Mouse (Mus musculus): ENCODE data around the gene Olfr1265. TPM values are rescaled to one million over a fixed set of nuclear protein-coding genes. Genes with fewer than 3 reads are reported as not detected.

Olfr1265 gene
- not detected for total RNA-seq (2021)

DNA sequence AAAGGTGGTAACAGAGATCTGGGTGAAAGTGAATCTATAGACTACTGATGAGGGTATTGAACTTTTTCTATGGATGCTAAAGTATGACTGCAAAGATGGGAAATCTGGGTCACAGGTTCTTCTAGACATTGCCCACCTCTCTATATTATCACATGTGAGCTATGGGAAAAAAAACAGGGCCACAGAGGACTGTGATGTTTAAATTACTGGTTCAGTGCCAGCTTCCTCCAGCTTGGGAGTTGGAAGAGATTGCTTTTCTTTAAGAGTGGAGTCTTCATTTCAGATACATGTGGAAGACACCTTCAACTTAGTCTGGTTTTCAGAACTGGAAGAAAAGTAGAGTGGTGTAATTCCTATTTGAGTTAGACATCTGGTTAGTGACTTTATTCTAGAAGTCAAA lies at the start of gene Olfr1265:
TSS of gene Olfr1265 (plus strand) at position 301 of the 400 bp plus-strand sequence.
- no peak for DNase-seq (ENCODE audit: low spot score in 2 of 2)
- intact Hi-C loops (cut with DNase I): no loop called here

DNA sequence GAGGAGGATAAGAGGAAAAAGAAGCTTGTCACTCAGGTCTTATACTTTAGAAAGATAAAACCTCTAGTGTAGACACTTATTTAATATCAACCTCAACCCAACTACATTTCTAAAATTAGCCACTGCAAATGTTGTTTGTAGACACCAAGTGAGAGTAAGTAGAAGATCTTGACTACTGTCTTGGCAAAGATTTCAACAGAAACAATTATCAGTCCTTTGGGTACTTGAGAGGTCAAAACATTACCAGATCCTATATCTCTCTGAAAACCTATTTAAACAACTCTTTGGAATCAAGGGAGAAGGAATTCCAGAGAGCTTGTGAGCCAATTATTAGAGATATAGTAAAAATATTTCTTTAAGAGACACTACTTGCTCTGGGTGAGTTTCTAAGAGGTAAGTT lies 44.2 kb upstream of the Olfr1265 start, which contains the start of gene Olfr1261:
TSS of gene Olfr1261 (plus strand) at position 301 of the 400 bp plus-strand sequence.
- intact Hi-C loops (cut with DNase I): no loop called here

DNA sequence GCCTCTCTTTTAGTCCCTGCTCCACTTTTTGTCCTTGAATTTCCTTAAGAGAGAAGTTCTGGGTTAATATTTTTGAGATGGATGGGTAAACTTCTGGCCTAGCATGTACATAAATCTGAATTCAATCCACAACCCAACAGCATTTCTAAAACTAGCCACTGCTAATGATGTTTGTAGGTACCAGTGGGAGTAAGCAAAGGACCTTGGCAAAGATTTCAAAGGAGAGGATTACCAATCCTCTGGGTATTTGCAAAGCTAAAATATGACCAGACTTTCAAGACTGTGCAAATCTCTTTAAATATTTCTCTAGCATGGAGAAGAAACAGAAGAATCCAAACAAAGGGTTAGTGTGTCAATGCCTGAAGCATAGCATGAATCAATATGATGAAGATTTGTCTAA lies 35.3 kb upstream of the Olfr1265 start, which contains the start of gene Olfr1262:
TSS of gene Olfr1262 (plus strand) at position 301 of the 400 bp plus-strand sequence.
- intact Hi-C loops (cut with DNase I): no loop called here
- no peak for DNase-seq (ENCODE audit: low spot score in 2 of 2)

More for the DNA sequence above, 44.2 kb upstream of the Olfr1265 start, which contains the start of gene Olfr1261:
- no peak for DNase-seq (ENCODE audit: low spot score in 2 of 2)

DNA sequence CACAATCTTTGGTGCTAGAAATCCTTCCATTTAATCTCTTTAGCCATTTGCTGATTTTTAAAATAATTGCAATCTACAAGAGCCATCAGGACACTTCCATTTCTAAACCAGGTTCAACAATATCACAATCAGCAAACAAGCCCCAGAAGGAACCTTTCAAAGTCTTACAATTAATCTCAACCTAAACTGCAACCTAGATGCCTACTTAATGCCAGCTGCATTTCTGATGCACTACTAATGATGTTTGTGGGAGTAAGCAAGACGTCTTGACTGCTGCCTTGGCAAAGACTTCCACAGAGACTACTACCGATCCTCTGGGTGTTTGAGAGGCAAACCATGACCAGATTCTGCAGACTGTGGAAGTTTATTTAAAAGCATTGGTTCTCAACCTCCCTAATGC lies 23.3 kb upstream of the Olfr1265 start, which contains the start of gene Olfr1263:
TSS of gene Olfr1263 (plus strand) at position 301 of the 400 bp plus-strand sequence.
- DNase-seq (ENCODE audit: low spot score in 2 of 2): no peak
- intact Hi-C loops (cut with DNase I): no loop called here

DNA sequence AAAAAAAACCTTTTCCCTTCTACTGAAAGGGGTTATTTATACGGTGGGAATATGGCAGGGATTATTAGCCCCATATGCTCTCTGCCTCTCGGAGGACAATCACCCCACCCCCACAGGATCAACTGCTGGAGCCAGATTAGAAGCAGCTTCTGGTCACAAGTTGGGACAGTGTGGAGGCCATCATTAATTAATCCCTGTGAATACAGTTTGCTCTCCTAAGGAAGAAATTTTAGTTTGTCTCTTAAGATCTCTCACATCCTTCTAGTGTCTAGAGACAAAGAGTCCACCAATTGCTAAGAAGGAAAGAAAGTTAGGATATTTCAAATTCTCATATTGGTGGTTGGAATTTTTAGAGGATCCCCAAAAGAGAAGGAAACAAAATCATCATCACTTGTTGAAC lies 9.7 kb upstream of the Olfr1265 start, which contains the start of gene Olfr1264:
TSS of gene Olfr1264 (minus strand) at position 101 of the 400 bp plus-strand sequence.
- DNase-seq (ENCODE audit: low spot score in 2 of 2): no peak
- intact Hi-C loops (cut with DNase I): no loop called here

DNA sequence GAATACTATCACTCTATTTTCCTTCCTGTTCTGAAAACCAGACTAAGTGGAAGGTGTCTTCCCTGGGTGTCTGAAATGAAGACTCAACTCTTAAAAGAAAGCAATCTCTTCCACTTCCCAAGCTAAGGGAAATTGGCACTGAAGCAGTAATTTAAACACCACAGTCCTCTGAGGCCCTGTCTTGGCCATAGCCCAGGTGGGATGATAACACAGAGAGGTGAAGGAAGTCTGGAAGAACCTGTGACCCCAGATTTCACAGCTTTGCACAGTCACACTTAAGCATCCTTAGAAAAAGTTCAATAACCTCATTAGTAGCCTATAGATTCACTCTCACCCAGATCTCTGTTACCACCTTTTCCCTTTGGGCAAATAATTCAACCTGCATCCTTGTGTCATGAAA lies 28.4 kb downstream of the Olfr1265 start, which contains the start of gene Olfr140:
TSS of gene Olfr140 (minus strand) at position 101 of the 400 bp plus-strand sequence.
- no peak for DNase-seq (ENCODE audit: low spot score in 2 of 2)
- intact Hi-C loops (cut with DNase I): no loop called here

DNA sequence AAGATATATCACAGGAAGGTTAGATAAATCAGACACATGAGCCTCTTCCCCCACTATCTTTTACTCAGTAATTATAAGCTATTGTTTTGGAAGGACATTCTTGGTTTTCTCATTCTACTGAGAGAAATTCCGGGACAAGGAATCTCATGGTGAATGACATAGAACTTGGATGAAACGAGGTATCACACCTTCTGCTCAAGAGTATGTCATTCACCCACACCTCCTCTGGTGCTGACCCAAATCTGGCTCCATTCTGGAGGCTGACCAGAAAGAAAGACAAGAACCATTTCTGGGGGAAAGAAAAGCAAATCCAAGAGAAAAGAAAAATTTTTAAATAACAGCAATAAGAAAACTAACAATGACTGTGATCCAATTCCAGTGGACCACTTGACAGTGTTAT lies 34.9 kb downstream of the Olfr1265 start:
- no peak for DNase-seq (ENCODE audit: low spot score in 2 of 2)
- intact Hi-C loops (cut with DNase I): no loop called here

Other genes starting within 250 kb of the Olfr1265 start
- not detected for gene Olfr1254, start 241.7 kb upstream of the Olfr1265 start, total RNA-seq (2021)
- gene Olfr1255, start 223.3 kb upstream of the Olfr1265 start, total RNA-seq (2021): not detected
- not detected for gene Olfr1256, start 193.8 kb upstream of the Olfr1265 start, total RNA-seq (2021)
- not detected for gene Olfr48, start 187.1 kb upstream of the Olfr1265 start, total RNA-seq (2021)
- not detected for gene Olfr1257, start 156.9 kb upstream of the Olfr1265 start, total RNA-seq (2021)
- gene Olfr1258, start 108.0 kb upstream of the Olfr1265 start, total RNA-seq (2021): not detected
- gene Olfr1259, start 86.7 kb upstream of the Olfr1265 start, total RNA-seq (2021): not detected
- not detected for gene Olfr1260, start 61.0 kb upstream of the Olfr1265 start, total RNA-seq (2021)
- gene Olfr1261, start 44.1 kb upstream of the Olfr1265 start, total RNA-seq (2021): not detected
- gene Olfr1262, start 35.2 kb upstream of the Olfr1265 start, total RNA-seq (2021): not detected
- not detected for gene Olfr1263, start 23.2 kb upstream of the Olfr1265 start, total RNA-seq (2021)
- gene Olfr1264, start 9.8 kb upstream of the Olfr1265 start, total RNA-seq (2021): not detected
- gene Olfr140, start 28.3 kb downstream of the Olfr1265 start, total RNA-seq (2021): not detected
- not detected for gene Olfr1269, start 86.1 kb downstream of the Olfr1265 start, total RNA-seq (2021)
- not detected for gene Olfr32, start 107.0 kb downstream of the Olfr1265 start, total RNA-seq (2021)
- gene Olfr1270, start 117.8 kb downstream of the Olfr1265 start, total RNA-seq (2021): not detected
- gene Olfr1506, start 189.2 kb downstream of the Olfr1265 start, total RNA-seq (2021): not detected
- gene Olfr142, start 222.3 kb downstream of the Olfr1265 start, total RNA-seq (2021): not detected
- gene Olfr1271, start 235.7 kb downstream of the Olfr1265 start, total RNA-seq (2021): not detected

Measured in left cerebral cortex, postnatal 36 days (tissue).